Mouse (Mus musculus) intestine, embryonic 14.5 days (tissue): ENCODE measurements at regions not wholly inside any gene's neighbourhood (a gene's known extent, or its start where the extent isn't known, plus 50 kb on each side); places are given as distances from the start of the nearest gene placed in this dataset.

Experiments
- ATAC-seq: fragments of 200-750 bp; cut with Nextera tagmentation; replicated peaks from 2 replicates; pipeline ENCODE4 v1.8.0; 2017; ENCODE audit warnings: low read depth, moderate number of reproducible peaks, moderate TSS enrichment, moderate library complexity; ENCODE audit not compliant: low FRiP score, low TSS enrichment
- DNase-seq: peaks from one replicate; pipeline ENCODE4 v3.0.0-alpha.2; 2018; ENCODE audit warnings: low spot score
- H3K27ac ChIP-seq: fragments of 300-500 bp; sonication (generic); 2 replicates; pipeline ENCODE4 v1.5.1; 2014; ENCODE audit warnings: low read depth, mild to moderate bottlenecking, control low read depth
- H3K27me3 ChIP-seq: fragments of 300-500 bp; sonication (generic); replicated peaks from 2 replicates; pipeline ENCODE4 v1.6.1; 2014; ENCODE audit warnings: low read length, control low read depth; ENCODE audit not compliant: control insufficient read depth, insufficient read depth
- H3K36me3 ChIP-seq: fragments of 300-500 bp; sonication (generic); 2 replicates; pipeline ENCODE4 v1.6.1; 2014; ENCODE audit warnings: low read length, control low read depth; ENCODE audit not compliant: control insufficient read depth, insufficient read depth
- H3K4me1 ChIP-seq: fragments of 300-500 bp; sonication (generic); replicated peaks from 2 replicates; pipeline ENCODE4 v1.6.1; 2014; ENCODE audit warnings: low read length, control low read depth, mixed read lengths; ENCODE audit not compliant: control insufficient read depth, insufficient read depth
- H3K4me2 ChIP-seq: fragments of 300-500 bp; sonication (generic); 2 replicates; pipeline ENCODE4 v1.6.1; 2014; ENCODE audit warnings: low read length
- H3K4me3 ChIP-seq: fragments of 300-500 bp; sonication (generic); 2 replicates; pipeline ENCODE4 v1.5.1; 2014; ENCODE audit warnings: low read depth, low read length, control low read depth, mixed read lengths
- H3K9ac ChIP-seq: fragments of 300-500 bp; sonication (generic); 2 replicates; pipeline ENCODE4 v1.6.1; 2014; ENCODE audit warnings: mild to moderate bottlenecking, low read length
- H3K9me3 ChIP-seq: fragments of 300-500 bp; sonication (generic); 2 replicates; pipeline ENCODE4 v1.6.1; 2016; ENCODE audit warnings: low read length, control low read depth; ENCODE audit not compliant: control insufficient read depth
- WGBS: fragments of 180-500 bp; shearing (Covaris S2); extraction: QIAGEN DNeasy Blood & Tissue Kit; methylation state at CpG from one replicate; pipeline ENCODE4 v1.1.7; 2014; 5-methylcytosine and 5-hydroxymethylcytosine counted together

- no peak for DNase-seq
- H3K4me2 ChIP-seq: peak overlapping the region; percentile 38
- no peak for ATAC-seq
These were observed 456.7 kb downstream of the Irx1 start for GRCm38 (mm10) chr13:71506777-71507176.

GRCm38 (mm10) chr13:71489773-71490172 is 473.8 kb downstream of the Irx1 start:
- 0 out of 2 replicates have a peak, but pooled peaks have one; percentile 19 for ATAC-seq
- H3K36me3 ChIP-seq: no peaks in the 10 kb centered on the region
- no peak overlapping the region for H3K4me3 ChIP-seq
- H3K9ac ChIP-seq: no peak overlapping the region
- H3K4me2 ChIP-seq: no peak overlapping the region
- H3K4me1 ChIP-seq: no peaks in the 10 kb centered on the region
- no peaks in the 10 kb centered on the region for H3K27me3 ChIP-seq
- H3K27ac ChIP-seq: no peak overlapping the region
- no peaks in the 10 kb centered on the region for H3K9me3 ChIP-seq
- peak; percentile 51 for DNase-seq
- 32% methylated on average over 6 of the region's 6 CpGs for WGBS

More at GRCm38 (mm10) chr13:71506777-71507176, 456.7 kb downstream of the Irx1 start:
- H3K36me3 ChIP-seq: no peaks in the 10 kb centered on the region
- no peak overlapping the region for H3K9ac ChIP-seq
- WGBS: 30% methylated on average over 7 of the region's 7 CpGs
- H3K27ac ChIP-seq: no peak overlapping the region
- H3K9me3 ChIP-seq: no peaks in the 10 kb centered on the region
- H3K27me3 ChIP-seq: no peaks in the 10 kb centered on the region
- no peak overlapping the region for H3K4me3 ChIP-seq
- 0 out of 2 replicates have a peak, but pooled peaks cover 8% of the 10 kb centered on the region for H3K4me1 ChIP-seq

- H3K4me3 ChIP-seq: no peak overlapping the region
- H3K4me2 ChIP-seq: no peak overlapping the region
- no peaks in the 10 kb centered on the region for H3K4me1 ChIP-seq
- DNase-seq: no peak
- no peaks in the 10 kb centered on the region for H3K27me3 ChIP-seq
- no peaks in the 10 kb centered on the region for H3K36me3 ChIP-seq
- H3K9me3 ChIP-seq: no peaks in the 10 kb centered on the region
- no peak for ATAC-seq
- H3K9ac ChIP-seq: no peak overlapping the region
- no peak overlapping the region for H3K27ac ChIP-seq
These were observed 482.3 kb downstream of the Irx1 start for GRCm38 (mm10) chr13:71481205-71481604.

GRCm38 (mm10) chr13:71461552-71461951 is 502.0 kb downstream of the Irx1 start:
- 39% methylated on average over 3 of the region's 3 CpGs for WGBS
- no peak for ATAC-seq
- Histone ChIP-seq H3K27me3 (peaks cover 10% of the 10 kb centered on the region; the same call in 1 of the 2 replicates), H3K4me2 (no peak overlapping the region), H3K27ac (no peak overlapping the region), H3K4me3 (no peak overlapping the region), H3K9ac (no peak overlapping the region), H3K9me3 (no peaks in the 10 kb centered on the region), H3K36me3 (no peaks in the 10 kb centered on the region), H3K4me1 (no peaks in the 10 kb centered on the region)
- peak; percentile 13 for DNase-seq

- no peak overlapping the region for H3K9ac ChIP-seq
- no peak overlapping the region for H3K27ac ChIP-seq
- no peak for ATAC-seq
- H3K4me2 ChIP-seq: no peak overlapping the region
- H3K4me3 ChIP-seq: no peak overlapping the region
- no peaks in the 10 kb centered on the region for H3K4me1 ChIP-seq
- 96% methylated on average over 2 of the region's 2 CpGs for WGBS
- DNase-seq: peak; percentile 45
- no peaks in the 10 kb centered on the region for H3K36me3 ChIP-seq
- H3K9me3 ChIP-seq: no peaks in the 10 kb centered on the region
- peaks cover 10% of the 10 kb centered on the region; the same call in 1 of the 2 replicates for H3K27me3 ChIP-seq
These were observed 502.9 kb downstream of the Irx1 start for GRCm38 (mm10) chr13:71460607-71461006.

GRCm38 (mm10) chr13:71460097-71460496 is 503.4 kb downstream of the Irx1 start:
- no peaks in the 10 kb centered on the region for H3K9me3 ChIP-seq
- no peak overlapping the region for H3K4me3 ChIP-seq
- DNase-seq: no peak
- ATAC-seq: no peak
- no peaks in the 10 kb centered on the region for H3K36me3 ChIP-seq
- H3K9ac ChIP-seq: no peak overlapping the region
- no peaks in the 10 kb centered on the region for H3K4me1 ChIP-seq
- no peak overlapping the region for H3K27ac ChIP-seq
- peaks cover 10% of the 10 kb centered on the region; the same call in 1 of the 2 replicates for H3K27me3 ChIP-seq
- H3K4me2 ChIP-seq: no peak overlapping the region
- WGBS: 35% methylated on average over 9 of the region's 9 CpGs

- H3K27me3 ChIP-seq: peaks cover 10% of the 10 kb centered on the region; the same call in 1 of the 2 replicates
- H3K4me3 ChIP-seq: no peak overlapping the region
- no peak overlapping the region for H3K9ac ChIP-seq
- peak overlapping the region; percentile 41; the same call in 1 of the 2 replicates for H3K4me2 ChIP-seq
- DNase-seq: no peak
- H3K36me3 ChIP-seq: no peaks in the 10 kb centered on the region
- H3K27ac ChIP-seq: no peak overlapping the region
- 42% methylated on average over 11 of the region's 11 CpGs for WGBS
- ATAC-seq: no peak
- H3K4me1 ChIP-seq: no peaks in the 10 kb centered on the region
- no peaks in the 10 kb centered on the region for H3K9me3 ChIP-seq
These were observed 504.4 kb downstream of the Irx1 start for GRCm38 (mm10) chr13:71459022-71459536.

GRCm38 (mm10) chr13:71458061-71458935 is 505.2 kb downstream of the Irx1 start:
- Histone ChIP-seq H3K36me3 (no peaks in the 10 kb centered on the region), H3K4me1 (no peaks in the 10 kb centered on the region), H3K4me3 (no peak overlapping the region), H3K27me3 (peaks cover 13% of the 10 kb centered on the region; the same call in 1 of the 2 replicates), H3K9ac (no peak overlapping the region), H3K27ac (no peak overlapping the region), H3K4me2 (peak overlapping the region; percentile 41), H3K9me3 (no peaks in the 10 kb centered on the region)
- peak; percentile 89 for DNase-seq
- WGBS: 5% methylated on average over 25 of the region's 25 CpGs
- ATAC-seq: peak; percentile 77
